Mouse (Mus musculus) mouse embryonic stem cell (cell line): ENCODE measurements around the gene Hif1an.

Experiments
- in situ Hi-C, 2 experiments: fragments of 300-500 bp; cut with MboI; formaldehyde crosslinking; loops; 1 replicate in 1 of 2; 3 replicates in 1 of 2; pipeline ENCODE4 v1.14.3; 2019 to 2020; ENCODE audit warnings: low sequenced_read_pairs in 2 of 2, low pct_unique_long_range_greater_than_20kb in 1 of 2, mixed read lengths in 1 of 2; ENCODE audit not compliant: unreplicated experiment in 1 of 2

The Hif1an gene

GRCm38 (mm10) chr19:44554490-44554860 is 8.2 kb upstream of the Hif1an start:
- in situ Hi-C loops = no loop called here

- in situ Hi-C loops = no loop called here
These were observed 7.6 kb upstream of the Hif1an start, which contains the start of gene Ndufb8 for GRCm38 (mm10) chr19:44554861-44555590. TSS of gene Ndufb8 (minus strand) at chr19:44555440.

GRCm38 (mm10) chr19:44564006-44564405 is 1.4 kb downstream of the Hif1an start:
- in situ Hi-C loops = no loop called here

- in situ Hi-C loops = no loop called here
These were observed 5.1 kb downstream of the Hif1an start for GRCm38 (mm10) chr19:44567763-44568162.

- in situ Hi-C loops = no loop called here
These were observed 13.6 kb downstream of the Hif1an start for GRCm38 (mm10) chr19:44576275-44576674.

- in situ Hi-C loops = no loop called here
These were observed 15.4 kb downstream of the Hif1an start for GRCm38 (mm10) chr19:44578038-44578437.

GRCm38 (mm10) chr19:44582103-44582502 is 19.5 kb downstream of the Hif1an start:
- in situ Hi-C loops = loop anchor here (5.0 to 10.0 kb wide), 2 partner anchors 173 to 310 kb away; partner anchors contain the start of gene Pax2 (in 1 of the 2)

GRCm38 (mm10) chr19:44582638-44583309 is 20.1 kb downstream of the Hif1an start:
- in situ Hi-C loops = loop anchor here (5.0 to 10.0 kb wide), 2 partner anchors 172 to 310 kb away; partner anchors contain the start of gene Pax2 (in 1 of the 2)

GRCm38 (mm10) chr19:44588036-44588435 is 25.4 kb downstream of the Hif1an start:
- in situ Hi-C loops = loop anchor here (5.0 to 10.0 kb wide), 3 partner anchors 164 to 304 kb away; partner anchors contain the start of gene Pax2 (in 1 of the 2)

- in situ Hi-C loops = loop anchor here (5.0 to 10.0 kb wide), 3 partner anchors 163 to 303 kb away; partner anchors contain the start of gene Pax2 (in 1 of the 2)
These were observed 27.1 kb downstream of the Hif1an start for GRCm38 (mm10) chr19:44589591-44590223.

GRCm38 (mm10) chr19:44590992-44591391 is 28.3 kb downstream of the Hif1an start:
- in situ Hi-C loops = no loop called here

GRCm38 (mm10) chr19:44591638-44592037 is 29.0 kb downstream of the Hif1an start:
- in situ Hi-C loops = no loop called here

- in situ Hi-C loops = no loop called here
These were observed 31.5 kb downstream of the Hif1an start for GRCm38 (mm10) chr19:44594180-44594579.

GRCm38 (mm10) chr19:44618166-44618565 is 55.5 kb downstream of the Hif1an start:
- in situ Hi-C loops = no loop called here
